Mouse (Mus musculus): ENCODE results near the gene Plcg1.

GRCm38 (mm10) chr2:160724536-160724935 is 6.6 kb upstream of the Plcg1 start:
- TF ChIP-seq EP300 (IDR thresholded peaks at IDR 0.05; ENCODE audit: low read depth) (no peak), CTCF (IDR thresholded peaks at IDR 0.05; ENCODE audit: low read depth) (no peak)

Measured in heart, postnatal 0 days (tissue).